Mouse (Mus musculus): Measurements from ENCODE around the gene Eps8.

GRCm38 (mm10) chr6:137638834-137639567, 15.7 kb downstream of the Eps8 start:
- TF ChIP-seq CTCF (IDR thresholded peaks at IDR 0.05; ENCODE audit: low read depth) (no peak), EP300 (IDR thresholded peaks at IDR 0.05; ENCODE audit: low read depth) (no peak)

Data from liver, postnatal 0 days (tissue).